Mouse (Mus musculus) limb, embryonic 12.5 days (tissue): ENCODE results near the gene Rif1. TPM values are rescaled to one million over a fixed set of nuclear protein-coding genes. Genes with fewer than 3 reads are reported as not detected.

Source experiments
- ATAC-seq: fragments of 200-750 bp; cut with Nextera tagmentation; 2 replicates; pipeline ENCODE4 v1.8.0; 2017; ENCODE audit warnings: low read depth, moderate TSS enrichment; ENCODE audit not compliant: insufficient number of reproducible peaks, insufficient read depth, low FRiP score, low TSS enrichment
- H3K27ac ChIP-seq: fragments of 300-500 bp; sonication (generic); 2 replicates; pipeline ENCODE4 v1.5.1; 2016; ENCODE audit warnings: mild to moderate bottlenecking, moderate library complexity
- H3K27me3 ChIP-seq: fragments of 300-500 bp; sonication (generic); 2 replicates; pipeline ENCODE4 v1.6.1; 2016; ENCODE audit warnings: mild to moderate bottlenecking, moderate library complexity
- H3K36me3 ChIP-seq: fragments of 300-500 bp; sonication (generic); 2 replicates; pipeline ENCODE4 v1.6.1; 2016; ENCODE audit warnings: mild to moderate bottlenecking, moderate library complexity
- H3K4me1 ChIP-seq: fragments of 300-500 bp; sonication (generic); replicated peaks from 2 replicates; pipeline ENCODE4 v1.6.1; 2016
- H3K4me2 ChIP-seq: fragments of 300-500 bp; sonication (generic); 2 replicates; pipeline ENCODE4 v1.6.1; 2016; ENCODE audit warnings: mild to moderate bottlenecking, moderate library complexity
- H3K4me3 ChIP-seq: fragments of 300-500 bp; sonication (generic); replicated peaks from 2 replicates; pipeline ENCODE4 v1.5.1; 2016; ENCODE audit warnings: mild to moderate bottlenecking
- H3K9ac ChIP-seq: fragments of 300-500 bp; sonication (generic); replicated peaks from 2 replicates; pipeline ENCODE4 v1.6.1; 2016; ENCODE audit warnings: mild to moderate bottlenecking, moderate library complexity
- H3K9me3 ChIP-seq: fragments of 300-500 bp; sonication (generic); 2 replicates; pipeline ENCODE4 v1.6.1; 2016; ENCODE audit warnings: mild to moderate bottlenecking, moderate library complexity
- WGBS: fragments of 180-500 bp; shearing (Covaris S2); methylation state at CpG from one replicate; pipeline ENCODE4 v1.1.7; 2016; 5-methylcytosine and 5-hydroxymethylcytosine counted together
- polyA plus RNA-seq: library from polyadenylated mRNA; unstranded; fragments of >200 nt; fragmentation: Nextera tagmentation; extraction: Ambion mirVana; gene quantifications from 2 replicates; pipeline ENCODE4 v1.2.1, GENCODE M21; 2016

The Rif1 gene
- polyA plus RNA-seq, 1 experiment from 2014 or later, result 65.6 TPM

DNA sequence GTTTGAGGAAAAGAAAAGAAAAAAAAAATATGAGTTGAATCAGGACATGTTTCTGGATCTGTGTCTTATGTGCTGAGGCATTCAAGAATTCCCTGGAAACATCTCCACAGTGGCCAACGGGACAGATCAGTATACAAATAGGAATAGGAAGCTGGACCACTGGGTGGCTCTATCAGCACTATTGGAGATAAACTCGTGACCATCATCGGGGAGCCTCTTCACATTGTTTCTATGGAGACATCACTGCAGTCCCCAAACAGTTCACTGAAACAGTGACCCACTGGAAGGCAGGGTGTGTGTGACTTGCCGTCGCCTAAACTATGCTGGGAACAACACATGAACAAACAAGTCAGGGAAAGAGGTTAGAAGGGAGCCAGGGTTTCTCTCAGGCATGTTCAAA lies 29.9 kb upstream of the Rif1 start:
- no peaks in the 10 kb centered on the region for H3K9me3 ChIP-seq
- H3K4me2 ChIP-seq, result no peak overlapping the region
- H3K36me3 ChIP-seq, result peaks cover 44% of the 10 kb centered on the region
- WGBS, result 81% methylated on average over 5 of the region's 5 CpGs
- H3K27me3 ChIP-seq, result no peaks in the 10 kb centered on the region
- no peak for ATAC-seq
- no peak overlapping the region for H3K4me3 ChIP-seq
- H3K27ac ChIP-seq, result no peak overlapping the region
- H3K4me1 ChIP-seq, result peaks cover 18% of the 10 kb centered on the region
- no peak overlapping the region for H3K9ac ChIP-seq

DNA sequence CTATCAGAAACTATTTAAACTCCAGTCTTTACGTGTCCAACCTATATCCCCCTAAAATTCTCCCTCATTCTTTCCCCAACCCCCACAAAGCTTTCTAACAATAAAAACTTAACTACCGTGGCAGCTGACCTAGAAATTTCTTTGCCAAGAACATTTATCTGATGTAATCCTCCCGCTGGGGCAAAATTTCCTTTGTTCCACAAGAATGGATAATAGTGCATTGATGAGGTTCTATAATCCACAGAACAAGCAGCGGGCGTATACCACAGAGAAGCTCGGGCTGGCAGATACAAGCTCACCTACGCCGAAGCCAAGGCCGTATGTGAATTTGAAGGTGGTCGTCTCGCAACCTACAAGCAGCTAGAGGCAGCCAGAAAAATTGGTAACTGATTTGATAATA lies 29.1 kb upstream of the Rif1 start:
- ATAC-seq, result no peak
- Histone ChIP-seq H3K36me3 (peaks cover 52% of the 10 kb centered on the region), H3K9ac (no peak overlapping the region), H3K4me3 (no peak overlapping the region), H3K4me1 (peaks cover 18% of the 10 kb centered on the region), H3K9me3 (no peaks in the 10 kb centered on the region), H3K4me2 (no peak overlapping the region), H3K27ac (no peak overlapping the region), H3K27me3 (no peaks in the 10 kb centered on the region)
- WGBS, result 89% methylated on average over 11 of the region's 11 CpGs

DNA sequence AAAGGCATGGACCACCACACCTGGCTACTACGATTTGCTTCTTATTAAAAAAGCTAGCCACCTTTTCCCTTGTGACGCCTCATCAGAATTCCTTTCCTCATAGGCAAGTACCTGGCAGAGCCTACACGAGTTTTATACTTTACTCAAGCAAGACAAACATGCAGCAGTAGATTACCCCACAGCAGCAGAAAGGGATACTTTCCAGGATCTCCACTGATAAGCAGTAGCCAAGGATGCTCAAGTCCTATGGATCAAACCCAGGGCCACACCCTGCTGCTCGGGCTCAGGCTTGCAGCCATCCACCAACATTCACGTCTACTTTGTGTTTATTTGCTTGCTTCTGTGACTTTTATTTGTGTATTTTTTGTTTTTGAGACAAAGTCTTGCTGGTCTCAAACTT lies 26.6 kb upstream of the Rif1 start:
- no peak for ATAC-seq
- H3K4me3 ChIP-seq, result no peak overlapping the region
- H3K36me3 ChIP-seq, result peaks cover 75% of the 10 kb centered on the region
- H3K27me3 ChIP-seq, result no peaks in the 10 kb centered on the region
- no peak overlapping the region for H3K9ac ChIP-seq
- no peak overlapping the region for H3K4me2 ChIP-seq
- no peaks in the 10 kb centered on the region for H3K9me3 ChIP-seq
- WGBS, result 86% methylated on average over 5 of the region's 5 CpGs
- peaks cover 7% of the 10 kb centered on the region for H3K4me1 ChIP-seq
- no peak overlapping the region for H3K27ac ChIP-seq

DNA sequence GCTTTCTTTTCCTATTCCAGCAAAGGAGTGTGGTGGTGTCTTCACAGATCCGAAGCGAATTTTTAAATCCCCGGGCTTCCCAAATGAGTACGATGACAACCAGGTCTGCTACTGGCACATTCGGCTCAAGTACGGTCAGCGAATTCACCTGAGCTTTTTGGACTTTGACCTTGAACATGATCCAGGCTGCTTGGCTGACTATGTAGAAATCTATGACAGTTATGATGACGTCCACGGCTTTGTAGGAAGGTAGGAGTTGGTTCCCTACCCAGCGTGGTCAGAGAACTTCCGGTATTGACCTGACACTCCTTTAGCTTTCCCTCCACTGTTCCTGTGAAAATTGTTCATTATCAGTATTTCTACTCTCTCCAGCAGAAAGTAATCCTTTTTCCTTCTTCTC lies 21.8 kb upstream of the Rif1 start:
- H3K27ac ChIP-seq, result no peak overlapping the region
- H3K9ac ChIP-seq, result no peak overlapping the region
- H3K4me1 ChIP-seq, result no peaks in the 10 kb centered on the region
- no peak overlapping the region for H3K4me3 ChIP-seq
- ATAC-seq, result no peak
- H3K27me3 ChIP-seq, result no peaks in the 10 kb centered on the region
- H3K36me3 ChIP-seq, result peaks cover 90% of the 10 kb centered on the region
- H3K9me3 ChIP-seq, result no peaks in the 10 kb centered on the region
- 96% methylated on average over 11 of the region's 11 CpGs for WGBS
- no peak overlapping the region for H3K4me2 ChIP-seq

GRCm38 (mm10) chr2:52052335-52052734 lies 20.3 kb upstream of the Rif1 start:
- H3K36me3 ChIP-seq, result peaks cover 75% of the 10 kb centered on the region
- H3K9ac ChIP-seq, result no peak overlapping the region
- H3K4me3 ChIP-seq, result no peak overlapping the region
- no peaks in the 10 kb centered on the region for H3K27me3 ChIP-seq
- no peak overlapping the region for H3K4me2 ChIP-seq
- H3K9me3 ChIP-seq, result no peaks in the 10 kb centered on the region
- 82% methylated on average over 4 of the region's 4 CpGs for whole genome bisulfite sequencing
- H3K27ac ChIP-seq, result no peak overlapping the region
- no peaks in the 10 kb centered on the region for H3K4me1 ChIP-seq
- ATAC-seq, result no peak

DNA sequence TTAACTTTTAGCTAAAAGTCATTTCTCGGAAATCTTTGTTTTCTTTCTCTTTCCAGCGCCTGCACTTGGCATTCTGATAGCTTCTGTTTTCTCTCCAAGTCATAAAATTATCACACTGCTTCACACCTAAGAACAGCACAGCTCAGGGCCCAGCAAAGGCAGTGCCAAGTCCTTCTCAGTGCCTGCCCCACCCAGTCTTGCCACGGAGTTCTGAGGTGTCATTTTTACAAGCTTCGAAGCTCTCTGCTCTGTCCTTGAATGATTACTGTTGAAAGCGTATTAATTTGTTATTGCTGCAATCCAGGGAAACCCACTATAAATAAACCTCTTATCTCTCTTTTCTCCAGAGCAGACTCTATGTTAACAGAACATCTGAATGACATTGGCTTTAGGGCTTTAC lies 19.1 kb upstream of the Rif1 start:
- H3K4me2 ChIP-seq, result no peak overlapping the region
- no peaks in the 10 kb centered on the region for H3K27me3 ChIP-seq
- H3K36me3 ChIP-seq, result peaks cover 64% of the 10 kb centered on the region
- no peak for ATAC-seq
- no peak overlapping the region for H3K27ac ChIP-seq
- no peak overlapping the region for H3K9ac ChIP-seq
- H3K9me3 ChIP-seq, result no peaks in the 10 kb centered on the region
- H3K4me1 ChIP-seq, result no peaks in the 10 kb centered on the region
- H3K4me3 ChIP-seq, result no peak overlapping the region
- WGBS, result 36% methylated on average over 5 of the region's 5 CpGs

- Histone ChIP-seq H3K4me2 (no peak overlapping the region), H3K9me3 (no peaks in the 10 kb centered on the region), H3K4me1 (no peaks in the 10 kb centered on the region), H3K36me3 (peaks cover 45% of the 10 kb centered on the region), H3K27ac (no peak overlapping the region), H3K27me3 (no peaks in the 10 kb centered on the region), H3K4me3 (no peak overlapping the region), H3K9ac (no peak overlapping the region)
- ATAC-seq, result no peak
- WGBS, result 75% methylated on average over 4 of the region's 4 CpGs
These were observed 17.0 kb upstream of the Rif1 start for GRCm38 (mm10) chr2:52055616-52056015.

GRCm38 (mm10) chr2:52057099-52057498 lies 15.5 kb upstream of the Rif1 start:
- Histone ChIP-seq H3K4me3 (no peak overlapping the region), H3K9me3 (no peaks in the 10 kb centered on the region), H3K4me2 (no peak overlapping the region), H3K27ac (no peak overlapping the region), H3K4me1 (no peaks in the 10 kb centered on the region), H3K27me3 (no peaks in the 10 kb centered on the region), H3K9ac (no peak overlapping the region), H3K36me3 (peaks cover 30% of the 10 kb centered on the region)
- no peak for ATAC-seq
- WGBS, result 78% methylated on average over 1 of the region's 1 CpGs

DNA sequence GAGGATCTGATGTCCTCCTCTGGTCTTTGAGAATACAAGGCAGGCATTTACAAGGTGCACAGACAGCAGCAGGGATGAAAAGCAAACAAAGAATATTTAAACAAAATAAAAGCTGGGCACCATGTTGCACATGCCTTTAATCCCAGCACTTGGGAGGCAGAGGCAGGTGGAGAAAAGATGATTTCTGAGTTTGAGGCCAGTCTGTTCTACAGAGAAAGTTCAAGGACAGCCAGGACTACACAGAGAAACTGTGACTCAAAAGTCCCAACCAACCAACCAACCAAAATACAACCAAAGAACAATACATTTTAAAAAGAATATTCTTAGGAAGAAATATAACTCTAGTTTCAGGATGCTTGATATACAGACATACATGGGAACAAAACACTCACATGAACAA lies 15.0 kb upstream of the Rif1 start:
- H3K4me2 ChIP-seq, result no peak overlapping the region
- no peak overlapping the region for H3K9ac ChIP-seq
- no peaks in the 10 kb centered on the region for H3K4me1 ChIP-seq
- H3K36me3 ChIP-seq, result peaks cover 26% of the 10 kb centered on the region
- no peaks in the 10 kb centered on the region for H3K9me3 ChIP-seq
- H3K27ac ChIP-seq, result no peak overlapping the region
- no peak for ATAC-seq
- no peaks in the 10 kb centered on the region for H3K27me3 ChIP-seq
- no peak overlapping the region for H3K4me3 ChIP-seq

DNA sequence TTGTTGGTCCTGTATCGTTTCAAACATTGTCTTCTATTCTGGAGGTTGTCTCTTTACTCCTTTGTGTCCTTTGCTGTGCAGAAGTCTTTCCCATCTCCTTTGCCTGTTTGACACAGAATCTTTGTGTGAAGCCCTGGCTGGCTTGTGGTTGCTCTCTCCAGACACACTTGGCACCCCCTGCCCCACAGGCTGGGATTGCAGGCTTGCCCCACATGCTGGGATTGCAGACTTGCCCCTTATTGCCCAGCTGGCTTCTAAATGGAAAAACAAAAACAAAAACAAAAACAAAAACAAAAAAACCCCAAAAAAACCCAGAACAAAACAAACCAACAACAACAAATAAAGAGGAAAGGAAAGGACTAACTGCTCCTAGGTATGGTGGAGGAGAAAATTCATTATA lies 4.0 kb upstream of the Rif1 start:
- no peak for ATAC-seq
- WGBS, result 89% methylated on average over 1 of the region's 1 CpGs

GRCm38 (mm10) chr2:52070816-52071215 lies 1.8 kb upstream of the Rif1 start:
- WGBS, result 79% methylated on average over 5 of the region's 5 CpGs
- ATAC-seq, result no peak
- H3K9ac ChIP-seq, result no peak overlapping the region

More for the DNA sequence above, 4.0 kb upstream of the Rif1 start:
- Histone ChIP-seq H3K27me3 (no peaks in the 10 kb centered on the region), H3K4me2 (no peak overlapping the region), H3K4me1 (peaks cover 5% of the 10 kb centered on the region; the same call in 1 of the 2 replicates), H3K4me3 (no peak overlapping the region), H3K27ac (no peak overlapping the region), H3K36me3 (no peaks in the 10 kb centered on the region), H3K9me3 (no peaks in the 10 kb centered on the region), H3K9ac (no peak overlapping the region)

GRCm38 (mm10) chr2:52071241-52071991 lies 1.2 kb upstream of the Rif1 start:
- ATAC-seq, result no peak
- Histone ChIP-seq H3K4me2 (peak overlapping the region; percentile 53), H3K4me1 (peaks cover 10% of the 10 kb centered on the region), H3K4me3 (peak overlapping the region; percentile 96; the same call in 1 of the 2 replicates), H3K9ac (no peak overlapping the region), H3K27ac (no peak overlapping the region), H3K9me3 (no peaks in the 10 kb centered on the region), H3K36me3 (peaks cover 18% of the 10 kb centered on the region), H3K27me3 (no peaks in the 10 kb centered on the region)
- 46% methylated on average over 13 of the region's 13 CpGs for WGBS

More at GRCm38 (mm10) chr2:52070816-52071215, 1.8 kb upstream of the Rif1 start:
- no peak overlapping the region for H3K4me3 ChIP-seq
- peaks cover 10% of the 10 kb centered on the region for H3K4me1 ChIP-seq
- peaks cover 12% of the 10 kb centered on the region for H3K36me3 ChIP-seq
- no peak overlapping the region for H3K27ac ChIP-seq
- no peaks in the 10 kb centered on the region for H3K27me3 ChIP-seq
- H3K4me2 ChIP-seq, result no peak overlapping the region
- no peaks in the 10 kb centered on the region for H3K9me3 ChIP-seq
